Mouse (Mus musculus): ENCODE data around the gene Uso1.

DNA sequence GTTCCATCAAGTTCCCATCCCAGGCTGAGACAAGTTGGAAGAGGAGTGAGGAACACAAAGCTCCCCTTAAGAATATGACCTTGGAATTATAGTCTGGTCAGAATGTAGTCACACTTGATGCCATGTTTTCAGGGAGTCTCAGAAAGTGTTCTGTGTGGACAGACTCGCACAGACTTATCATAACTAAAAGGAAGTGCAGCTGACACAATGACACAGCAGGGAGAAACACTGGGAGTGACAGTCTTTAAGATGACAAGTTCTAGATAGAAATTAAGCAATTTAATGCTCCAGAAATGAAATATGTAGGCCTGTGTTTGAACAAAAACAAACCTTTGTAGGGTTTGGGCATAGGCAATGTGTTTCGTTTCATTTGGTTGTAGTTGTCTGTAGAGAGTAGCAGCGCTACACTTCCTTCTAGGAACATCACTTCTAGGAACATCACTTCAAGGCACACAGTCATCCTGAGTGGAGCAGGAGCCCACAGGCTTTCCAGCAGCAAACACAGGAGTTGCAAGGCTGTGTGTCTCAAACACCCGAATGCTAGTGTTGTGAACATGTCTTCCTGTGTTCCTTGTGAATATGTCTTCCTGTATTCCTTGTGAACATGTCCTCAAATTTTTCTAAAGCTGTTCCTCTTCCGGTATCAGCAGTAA is 11.7 kb downstream of the Uso1 start:
- TF ChIP-seq POLR2A (IDR thresholded peaks at IDR 0.05; ENCODE audit: control insufficient read depth, low read depth, low read length) (no peak), CTCF (IDR thresholded peaks at IDR 0.05; ENCODE audit: control insufficient read depth, insufficient read depth, insufficient replicate concordance, low read depth, low read length) (no peak)
